Mouse (Mus musculus) left cerebral cortex, adult 2 months (tissue): ENCODE results near the gene Otop3. TPM values are rescaled to one million over a fixed set of nuclear protein-coding genes. Genes with fewer than 3 reads are reported as not detected.

Experiments used
- DNase-seq, 2 experiments: peaks; one replicate each; pipeline ENCODE4 v3.0.0; 2021 to 2022; ENCODE audit warnings: low spot score in 2 of 2, mixed read lengths in 1 of 2; ENCODE audit errors: extremely low spot score in 1 of 2
- H3K27ac ChIP-seq: fragments of 200-600 bp; 2 replicates; pipeline ENCODE4 v1.8.1; 2022
- H3K4me3 ChIP-seq: fragments of 200-600 bp; 2 replicates; pipeline ENCODE4 v1.8.1; 2022
- CTCF ChIP-seq: fragments of 200-600 bp; IDR thresholded peaks from 2 replicates; pipeline ENCODE4 v1.8.1; 2022; ENCODE audit warnings: antibody characterized with exemption, mild to moderate bottlenecking, moderate library complexity
- intact Hi-C: fragments of 180-260 bp; cut with DNase I; formaldehyde crosslinking; loops from one replicate; pipeline ENCODE4 v1.15.1; 2025
- total RNA-seq, 2 experiments: library from RNA; stranded (reverse); gene quantifications; 2 replicates each; pipeline ENCODE4 v1.2.3; 2021

The Otop3 gene
- total RNA-seq, 2 experiments from 2014 or later, result not detected

DNA sequence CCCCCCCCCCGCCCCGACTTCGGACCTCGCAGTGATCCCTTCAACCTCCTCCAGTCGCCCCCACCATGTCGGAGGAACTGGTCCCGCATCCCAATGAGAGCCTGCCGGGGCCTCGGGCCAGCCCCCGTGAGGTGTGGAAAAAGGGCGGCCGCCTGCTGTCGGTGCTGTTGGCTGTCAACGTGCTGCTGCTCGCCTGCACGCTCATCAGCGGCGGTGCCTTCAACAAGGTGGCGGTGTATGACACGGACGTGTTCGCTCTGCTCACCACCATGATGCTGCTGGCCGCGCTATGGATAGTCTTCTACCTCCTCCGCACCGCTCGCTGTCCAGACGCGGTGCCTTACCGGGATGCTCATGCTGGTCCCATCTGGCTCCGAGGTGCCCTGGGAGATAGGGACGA lies 11.2 kb upstream of the Otop3 start:
- Histone ChIP-seq H3K27ac (no peak overlapping the region), H3K4me3 (no peak overlapping the region)
- TF ChIP-seq CTCF, result no peak
- intact Hi-C loops, result no loop called here
- no peak for DNase-seq

DNA sequence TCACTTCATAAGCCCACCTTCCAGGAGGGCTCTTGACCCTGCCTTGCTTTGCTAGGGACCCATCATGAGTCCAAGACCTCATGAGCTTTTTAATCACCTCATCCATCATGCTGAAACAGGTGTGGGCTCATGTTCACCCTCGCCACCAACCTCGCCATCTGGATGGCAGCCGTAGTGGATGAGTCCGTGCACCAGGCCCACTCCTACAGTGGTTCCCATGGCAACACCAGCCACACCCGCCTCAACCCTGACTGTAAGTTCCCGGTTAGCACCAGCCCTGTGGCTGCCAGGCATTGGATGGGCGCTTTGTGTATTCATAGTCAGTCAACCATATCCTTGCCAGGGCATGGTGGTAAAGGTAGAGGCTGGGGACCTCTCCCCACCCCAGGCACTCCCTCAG lies 7.8 kb upstream of the Otop3 start:
- Histone ChIP-seq H3K27ac (no peak overlapping the region), H3K4me3 (no peak overlapping the region)
- DNase-seq, result peak in 1 of 2 experiments; percentile 59
- intact Hi-C loops, result no loop called here
- TF ChIP-seq CTCF, result no peak

DNA sequence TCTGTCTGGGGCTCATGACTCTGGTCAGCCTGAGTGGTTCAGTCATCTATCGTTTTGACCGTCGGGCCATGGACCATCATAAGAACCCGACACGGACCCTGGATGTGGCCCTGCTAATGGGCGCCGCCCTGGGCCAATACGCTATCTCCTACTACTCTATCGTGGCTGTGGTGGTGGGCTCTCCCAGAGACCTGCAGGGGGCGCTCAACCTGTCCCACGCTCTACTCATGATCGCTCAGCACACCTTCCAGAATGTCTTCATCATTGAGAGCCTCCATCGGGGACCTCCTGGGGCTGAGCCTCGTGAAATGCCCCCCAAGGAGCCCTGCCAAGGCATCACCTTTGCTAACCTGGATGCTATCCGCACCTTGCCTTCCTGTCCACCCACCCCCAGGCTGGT lies 5.2 kb upstream of the Otop3 start:
- TF ChIP-seq CTCF, result peak; percentile 27
- H3K4me3 ChIP-seq, result no peak overlapping the region
- H3K27ac ChIP-seq, result no peak overlapping the region
- intact Hi-C loops, result no loop called here
- DNase-seq, result no peak

DNA sequence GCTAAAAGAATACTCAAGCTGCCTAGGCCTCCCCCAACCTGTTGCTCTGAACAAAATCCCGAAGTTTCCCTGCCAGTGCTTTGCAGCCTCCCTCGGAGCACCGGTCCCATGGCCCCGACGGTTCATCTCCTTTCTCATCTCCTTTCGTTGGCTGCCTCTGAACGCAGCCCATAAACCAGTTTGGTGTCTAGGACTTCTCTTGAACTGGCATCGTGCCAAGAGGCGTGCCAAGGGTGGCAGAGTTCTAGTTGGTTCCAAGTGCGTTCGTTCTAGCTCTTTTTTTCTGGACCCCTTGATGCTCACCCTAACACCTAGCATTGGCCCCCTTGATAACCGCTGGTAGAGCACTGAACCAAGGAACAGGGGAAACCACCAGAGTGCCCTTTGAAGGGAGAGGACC lies 692 bp downstream of the Otop3 start:
- no peak for TF ChIP-seq CTCF
- DNase-seq, result no peak
- Histone ChIP-seq H3K27ac (no peak overlapping the region), H3K4me3 (no peak overlapping the region)
- intact Hi-C loops, result no loop called here

DNA sequence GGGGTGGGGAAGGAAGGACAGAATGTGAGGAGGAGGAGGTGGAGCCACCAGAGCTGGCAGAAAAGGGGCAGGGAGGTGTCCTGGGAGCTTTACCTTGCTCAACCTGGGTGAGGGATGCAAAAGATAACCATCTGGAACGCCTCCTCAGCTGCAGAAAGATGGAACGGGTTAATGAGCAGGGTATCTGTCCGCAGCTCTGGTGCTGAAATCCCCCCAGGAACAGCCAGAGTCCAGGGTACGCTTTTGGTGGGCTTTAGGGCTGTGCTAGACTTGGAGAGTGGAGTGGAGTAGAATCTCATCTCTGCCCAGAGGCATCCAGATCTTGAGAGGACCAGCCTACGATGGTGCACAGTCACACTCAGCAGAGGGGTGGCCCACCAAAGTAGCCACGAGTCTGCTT lies 1.6 kb downstream of the Otop3 start:
- Histone ChIP-seq H3K27ac (no peak overlapping the region), H3K4me3 (no peak overlapping the region)
- intact Hi-C loops, result no loop called here
- no peak for DNase-seq
- TF ChIP-seq CTCF, result no peak

DNA sequence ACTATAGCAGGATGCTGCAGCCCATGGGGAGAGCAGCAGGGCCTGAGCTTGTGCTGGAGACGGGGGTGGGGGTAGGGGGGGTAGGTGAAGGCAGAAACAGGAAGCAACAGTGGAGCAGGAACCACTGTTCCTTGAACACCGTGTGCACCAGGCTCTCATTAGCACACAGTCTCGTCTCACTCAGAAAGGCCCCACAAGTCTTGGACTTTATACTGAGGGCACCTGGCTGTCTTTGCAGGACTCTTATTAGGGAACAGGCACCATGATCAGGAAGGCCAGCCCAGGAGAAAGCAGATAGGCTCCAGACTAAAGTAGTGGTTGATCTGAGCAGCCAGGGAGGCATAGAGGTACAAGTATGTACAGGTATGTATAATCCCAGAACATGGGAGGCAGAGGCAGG lies 2.8 kb downstream of the Otop3 start:
- DNase-seq, result no peak
- intact Hi-C loops, result no loop called here
- H3K27ac ChIP-seq, result no peak overlapping the region
- no peak overlapping the region for H3K4me3 ChIP-seq
- TF ChIP-seq CTCF, result no peak

DNA sequence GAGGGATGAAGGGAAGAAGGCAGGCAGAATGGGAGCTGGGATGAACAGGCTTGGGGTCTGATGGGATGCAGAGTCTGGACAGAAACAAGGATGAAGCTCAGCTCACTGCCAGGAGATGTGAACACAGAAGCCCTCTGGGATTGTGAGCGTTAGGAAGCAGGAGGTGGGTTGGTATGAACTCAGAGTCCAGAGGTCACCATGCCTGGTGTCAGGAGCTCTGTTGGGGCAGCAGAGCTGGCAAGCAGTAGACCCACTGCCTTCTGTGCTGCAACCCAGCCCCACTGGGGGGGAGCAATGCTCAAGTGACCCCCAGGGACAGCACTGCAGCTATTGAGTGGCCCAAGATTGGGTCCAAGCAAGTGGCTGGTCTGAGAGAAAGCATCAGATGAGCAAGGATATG lies 3.3 kb downstream of the Otop3 start:
- no peak overlapping the region for H3K4me3 ChIP-seq
- TF ChIP-seq CTCF, result no peak
- intact Hi-C loops, result no loop called here

DNA sequence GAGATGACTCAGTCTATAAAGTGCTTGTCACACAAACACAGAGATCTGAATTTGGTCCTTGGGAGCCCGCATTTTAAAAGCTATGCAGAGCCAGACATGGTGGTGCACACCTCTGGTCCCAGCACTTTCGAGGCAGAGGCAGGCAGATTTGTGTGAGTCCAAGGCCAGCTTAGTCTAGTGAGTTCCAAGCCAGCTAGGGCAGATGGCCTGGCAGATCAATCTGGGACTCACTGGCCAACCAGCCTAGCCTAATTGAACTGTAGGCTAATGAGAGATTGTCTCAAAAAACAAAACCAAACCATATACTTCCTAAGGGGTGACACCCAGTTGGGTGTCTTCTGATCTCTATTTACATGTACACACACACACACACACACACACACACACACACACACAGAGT lies 6.7 kb downstream of the Otop3 start:
- no peak for TF ChIP-seq CTCF
- no peak for DNase-seq
- Histone ChIP-seq H3K4me3 (no peak overlapping the region), H3K27ac (no peak overlapping the region)
- intact Hi-C loops, result no loop called here

More for the DNA sequence above, 3.3 kb downstream of the Otop3 start:
- no peak for DNase-seq
- H3K27ac ChIP-seq, result no peak overlapping the region

DNA sequence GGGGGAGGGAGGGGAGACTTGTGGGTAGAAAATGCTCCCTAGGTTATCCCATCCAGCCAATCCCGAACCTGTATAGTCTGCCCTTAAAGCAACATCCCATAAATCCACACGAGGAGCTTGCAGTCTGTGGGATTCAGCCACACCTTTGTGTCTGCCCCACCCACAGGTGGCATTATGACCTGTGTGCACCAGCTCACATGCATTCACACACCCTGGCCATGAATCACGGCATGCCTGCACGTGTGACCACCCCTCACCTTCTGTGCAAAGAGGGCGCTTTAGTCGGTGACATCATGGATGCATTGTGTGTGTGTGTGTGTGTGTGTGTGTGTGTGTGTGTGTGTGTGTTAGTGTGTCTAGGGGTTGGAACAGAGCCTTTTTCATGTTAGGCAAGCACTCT lies 7.3 kb downstream of the Otop3 start:
- TF ChIP-seq CTCF, result no peak
- intact Hi-C loops, result no loop called here
- Histone ChIP-seq H3K4me3 (no peak overlapping the region), H3K27ac (no peak overlapping the region)
- DNase-seq, result no peak

DNA sequence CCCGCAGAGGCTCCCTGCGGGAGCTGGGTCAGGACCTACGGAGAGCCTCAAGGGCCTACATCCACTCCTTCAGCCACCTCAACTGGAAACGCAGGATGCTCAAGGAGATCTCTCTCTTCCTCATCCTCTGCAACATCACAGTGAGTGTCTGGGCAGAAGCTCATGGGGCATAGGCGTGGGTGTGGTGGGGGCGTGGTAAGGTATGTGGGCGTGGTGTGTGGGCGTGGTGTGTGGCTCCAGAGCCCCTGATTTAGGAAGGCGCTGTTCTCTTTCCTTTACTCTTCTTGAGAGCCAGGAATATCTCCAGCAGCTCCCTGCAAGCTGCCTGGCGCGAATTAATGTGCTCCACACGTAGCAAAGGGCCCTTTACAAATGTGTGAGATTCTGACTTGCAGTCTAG lies 10.4 kb downstream of the Otop3 start:
- H3K4me3 ChIP-seq, result no peak overlapping the region
- TF ChIP-seq CTCF, result no peak
- H3K27ac ChIP-seq, result no peak overlapping the region
- no peak for DNase-seq
- intact Hi-C loops, result no loop called here

DNA sequence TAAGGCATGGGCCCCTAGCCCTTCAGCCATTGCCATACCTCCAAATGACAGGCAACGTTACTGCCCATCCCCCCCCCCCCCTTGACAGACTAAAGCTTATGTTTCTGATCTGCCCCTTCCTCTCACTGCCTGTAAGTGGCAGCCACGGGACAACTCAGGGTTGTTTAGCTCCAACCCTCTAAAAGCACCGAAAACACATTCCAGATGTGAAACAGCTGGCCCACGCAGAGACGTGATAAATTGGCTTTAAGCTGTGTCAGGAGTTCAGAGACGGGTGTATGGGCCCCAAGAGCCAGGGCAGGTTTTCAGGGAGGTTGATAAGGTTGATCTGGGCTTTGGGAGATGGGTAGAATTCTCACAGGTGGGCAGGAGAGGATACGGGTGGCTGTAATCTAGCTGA lies 11.0 kb downstream of the Otop3 start:
- no peak overlapping the region for H3K27ac ChIP-seq

DNA sequence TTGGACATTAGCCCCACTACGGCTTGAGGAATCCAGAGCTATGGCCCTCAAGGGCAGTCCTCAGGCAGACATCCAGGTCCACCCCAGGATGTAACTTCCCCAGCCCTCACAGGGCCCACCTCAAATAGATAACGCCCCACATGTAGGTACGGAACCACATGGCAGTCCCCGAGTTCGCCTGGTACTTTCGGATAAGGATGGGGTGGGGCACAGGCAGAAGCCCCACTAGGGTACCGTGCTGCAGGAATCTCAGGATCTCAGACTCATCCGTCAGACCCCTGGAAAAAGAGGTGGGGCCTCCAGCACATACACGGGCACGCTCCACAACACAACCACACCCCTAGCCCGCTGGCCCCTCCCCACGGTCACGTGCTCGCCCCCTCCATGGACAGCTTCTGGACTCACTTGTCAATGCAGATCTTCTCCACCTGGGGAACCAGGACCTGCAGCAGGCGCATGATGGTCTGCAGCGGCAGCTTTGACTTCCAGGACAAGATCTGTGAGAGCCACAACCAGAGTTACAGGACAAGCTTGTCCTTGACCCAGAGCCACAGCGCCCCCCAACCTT lies 14.2 kb downstream of the Otop3 start:
- no peak overlapping the region for H3K27ac ChIP-seq
- DNase-seq, result no peak
- no peak for TF ChIP-seq CTCF
- intact Hi-C loops, result no loop called here
- no peak overlapping the region for H3K4me3 ChIP-seq

More for the DNA sequence above, 11.0 kb downstream of the Otop3 start:
- no peak overlapping the region for H3K4me3 ChIP-seq
- TF ChIP-seq CTCF, result no peak
- intact Hi-C loops, result no loop called here
- no peak for DNase-seq

DNA sequence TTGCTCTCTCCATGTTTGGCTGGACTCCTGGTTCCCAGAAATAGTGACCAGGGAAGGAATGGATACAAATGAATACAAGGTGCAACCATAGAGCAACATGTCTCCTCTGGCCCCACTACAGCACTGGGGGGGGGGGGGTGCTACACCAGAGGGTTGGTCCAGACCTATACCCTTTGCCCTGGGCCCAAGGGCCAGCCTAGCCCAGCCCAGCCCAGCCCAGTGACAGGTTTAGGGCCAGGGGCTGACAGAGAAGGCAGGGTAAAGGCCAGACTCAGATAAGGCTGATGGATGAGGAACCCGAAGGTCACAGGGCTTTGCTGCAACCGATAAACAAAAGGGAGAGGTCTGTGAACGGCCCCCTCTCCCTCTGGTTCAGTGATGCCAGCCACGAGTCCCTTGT lies 15.4 kb downstream of the Otop3 start:
- DNase-seq, result no peak
- Histone ChIP-seq H3K27ac (no peak overlapping the region), H3K4me3 (no peak overlapping the region)
- TF ChIP-seq CTCF, result no peak
- intact Hi-C loops, result loop anchor here (5.0 kb wide), 1 partner anchor 148 kb away; no protein-coding TSS in a partner anchor
